Mouse (Mus musculus): ENCODE measurements around the gene Limch1.
A peak's percentile ranks its signal among the peaks of the same experiment; 100 is the strongest.

Gene Limch1

GRCm38 (mm10) chr5:66745390-66745995 lies at the start of gene Limch1:
Limch1 (plus strand) TSS chr5:66745827.
- peak; percentile 39 to 47 for DNase-seq (ENCODE audit: low spot score in 2 of 2)

DNA sequence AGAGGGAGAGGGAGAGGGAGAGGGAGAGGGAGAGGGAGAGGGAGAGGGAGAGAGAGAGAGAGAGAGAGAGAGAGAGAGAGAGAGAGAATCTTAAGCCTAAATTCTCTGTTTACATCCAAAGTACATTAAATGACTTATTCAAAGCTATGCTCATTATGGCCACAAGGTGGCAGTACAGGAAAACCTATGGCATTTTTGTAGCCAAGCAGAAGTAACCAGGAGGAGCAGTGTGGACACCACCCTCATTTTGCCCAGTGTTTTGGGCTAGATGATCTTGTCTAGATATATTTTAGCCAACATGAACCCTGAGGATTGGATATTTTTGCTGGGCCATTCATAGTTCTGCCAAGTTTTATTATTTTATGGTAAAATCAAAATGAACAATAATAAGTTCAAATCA lies 48.5 kb upstream of the Limch1 start:
- no peak for DNase-seq (ENCODE audit: low spot score in 2 of 2)

- DNase-seq (ENCODE audit: low spot score in 2 of 2) = no peak
These were observed 45.7 kb upstream of the Limch1 start for GRCm38 (mm10) chr5:66699911-66700310.

DNA sequence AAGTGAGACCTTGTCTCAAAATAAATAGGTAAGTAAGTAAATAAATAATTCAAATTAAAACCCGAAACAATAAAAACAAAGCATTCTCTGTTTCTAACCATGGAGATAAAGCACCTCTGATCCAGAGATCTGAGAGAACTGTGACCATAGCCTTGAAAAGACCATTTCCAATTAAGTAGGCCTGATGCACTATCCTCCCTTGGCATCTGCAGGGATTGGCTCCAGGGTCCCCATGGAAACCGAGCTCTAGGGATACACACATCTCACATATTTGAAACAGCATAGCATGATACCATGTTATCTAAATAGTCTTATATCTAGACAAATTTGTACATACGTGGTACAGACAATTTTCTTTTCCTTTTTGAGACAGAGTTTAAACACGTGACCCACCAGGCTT lies 43.7 kb upstream of the Limch1 start:
- no peak for DNase-seq (ENCODE audit: low spot score in 2 of 2)

- DNase-seq (ENCODE audit: low spot score in 2 of 2) = no peak
These were observed 42.2 kb upstream of the Limch1 start for GRCm38 (mm10) chr5:66703317-66704004.

DNA sequence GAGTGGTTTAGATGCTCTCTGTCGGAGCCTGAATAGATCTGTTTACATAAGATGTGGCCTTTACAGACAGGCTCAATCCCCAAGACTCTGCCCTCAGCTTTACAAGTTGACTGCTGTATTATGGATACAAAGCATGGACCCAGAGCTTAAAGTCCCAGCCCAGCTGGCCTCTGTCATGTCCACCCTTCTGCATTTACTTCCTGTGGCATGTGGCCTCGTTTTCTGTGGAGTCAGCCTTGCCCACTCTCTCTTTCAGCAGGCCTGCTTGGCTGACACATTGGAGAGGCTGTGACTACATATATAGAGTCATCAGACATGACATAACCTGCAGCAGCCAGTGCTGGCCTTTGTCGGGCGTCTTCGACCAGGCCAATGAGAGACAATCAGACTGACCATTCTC lies 37.8 kb upstream of the Limch1 start:
- DNase-seq (ENCODE audit: low spot score in 2 of 2) = no peak

- DNase-seq (ENCODE audit: low spot score in 2 of 2) = no peak
These were observed 35.1 kb upstream of the Limch1 start for GRCm38 (mm10) chr5:66710445-66711019.

DNA sequence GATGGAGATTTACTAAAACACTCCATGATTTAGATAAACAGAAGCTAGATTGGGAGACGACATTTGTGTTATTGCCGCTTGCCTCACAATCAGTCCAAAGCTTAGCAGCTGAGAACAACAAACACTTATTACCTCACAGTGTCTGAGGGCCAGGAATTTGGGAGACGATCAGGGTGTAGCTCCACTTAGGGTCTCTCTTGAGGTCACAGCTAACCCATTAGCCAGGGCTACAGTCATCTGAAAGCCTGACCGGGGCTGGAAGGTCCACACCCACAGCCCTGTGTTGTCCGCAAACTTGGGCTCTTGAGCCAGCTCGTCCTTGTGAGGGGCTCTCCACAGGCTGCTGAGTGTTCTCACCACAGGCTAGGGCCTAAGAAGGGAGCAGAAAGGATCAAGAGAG lies 32.8 kb upstream of the Limch1 start:
- DNase-seq (ENCODE audit: low spot score in 2 of 2) = no peak

- no peak for DNase-seq (ENCODE audit: low spot score in 2 of 2)
These were observed 30.1 kb upstream of the Limch1 start for GRCm38 (mm10) chr5:66715498-66715931.

DNA sequence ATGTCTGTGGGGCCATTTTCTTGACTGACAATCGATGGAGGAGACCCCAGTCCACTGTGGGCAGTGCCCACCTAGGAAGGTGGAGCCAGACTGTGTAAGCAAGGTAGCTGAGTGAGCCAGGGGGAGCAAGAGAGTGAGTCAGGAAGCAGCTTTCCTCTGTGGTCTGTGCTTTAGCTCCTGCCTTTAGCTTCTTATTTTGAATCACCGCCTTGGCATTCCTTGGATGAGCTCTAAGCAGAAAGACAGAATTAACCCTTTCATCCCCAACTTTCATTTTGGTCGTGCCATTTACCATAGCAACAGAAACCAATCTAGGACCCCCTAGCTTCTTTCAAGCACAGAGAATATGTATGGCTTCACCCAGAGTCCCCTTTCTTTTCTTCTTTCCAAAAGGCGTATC lies 27.7 kb upstream of the Limch1 start:
- DNase-seq (ENCODE audit: low spot score in 2 of 2) = no peak

GRCm38 (mm10) chr5:66718413-66718812 lies 27.2 kb upstream of the Limch1 start:
- DNase-seq (ENCODE audit: low spot score in 2 of 2) = no peak

DNA sequence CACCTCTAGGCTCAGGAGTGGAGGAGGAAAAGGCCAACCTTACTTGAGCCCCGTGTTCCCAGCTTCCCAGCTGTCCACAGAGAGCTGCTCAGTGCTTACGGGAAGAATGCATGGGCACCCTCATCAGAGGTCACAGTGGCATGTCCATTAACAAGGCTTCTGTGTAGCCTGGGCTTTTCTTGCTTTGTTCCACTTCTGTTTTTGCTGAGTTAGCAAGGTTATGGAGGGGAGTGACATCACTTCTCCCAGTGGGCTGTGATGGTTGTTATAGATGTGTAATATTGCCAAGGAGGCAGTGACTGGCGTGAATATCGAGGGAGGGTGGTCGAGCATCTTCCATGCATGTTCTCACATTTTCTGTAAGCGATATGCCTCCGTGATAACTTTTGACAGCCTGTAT lies 26.7 kb upstream of the Limch1 start:
- no peak for DNase-seq (ENCODE audit: low spot score in 2 of 2)

- no peak for DNase-seq (ENCODE audit: low spot score in 2 of 2)
These were observed 24.7 kb upstream of the Limch1 start for GRCm38 (mm10) chr5:66720921-66721320.

- no peak for DNase-seq (ENCODE audit: low spot score in 2 of 2)
These were observed 23.0 kb upstream of the Limch1 start for GRCm38 (mm10) chr5:66722586-66722985.

- DNase-seq (ENCODE audit: low spot score in 2 of 2) = no peak
These were observed 22.6 kb upstream of the Limch1 start for GRCm38 (mm10) chr5:66723037-66723436.

DNA sequence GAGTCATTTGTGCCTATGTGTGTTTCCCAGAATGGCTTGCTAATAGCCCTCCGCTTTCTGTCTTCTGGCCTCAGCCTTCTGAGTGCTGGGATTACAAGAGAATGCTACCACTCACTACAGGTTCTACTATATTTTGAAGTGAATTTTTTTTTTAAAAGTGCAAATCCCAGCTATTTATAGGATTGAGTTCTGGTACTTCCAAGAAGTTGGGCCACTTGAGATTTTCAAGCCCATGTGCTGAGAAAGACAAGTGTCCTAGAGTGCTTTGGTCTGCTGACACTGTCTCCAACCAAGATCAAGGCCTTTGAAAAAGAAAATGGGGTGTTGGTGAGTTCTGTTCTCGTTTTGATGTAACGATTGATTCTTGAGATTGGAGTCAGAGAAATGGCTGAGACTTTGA lies 22.0 kb upstream of the Limch1 start:
- no peak for DNase-seq (ENCODE audit: low spot score in 2 of 2)

DNA sequence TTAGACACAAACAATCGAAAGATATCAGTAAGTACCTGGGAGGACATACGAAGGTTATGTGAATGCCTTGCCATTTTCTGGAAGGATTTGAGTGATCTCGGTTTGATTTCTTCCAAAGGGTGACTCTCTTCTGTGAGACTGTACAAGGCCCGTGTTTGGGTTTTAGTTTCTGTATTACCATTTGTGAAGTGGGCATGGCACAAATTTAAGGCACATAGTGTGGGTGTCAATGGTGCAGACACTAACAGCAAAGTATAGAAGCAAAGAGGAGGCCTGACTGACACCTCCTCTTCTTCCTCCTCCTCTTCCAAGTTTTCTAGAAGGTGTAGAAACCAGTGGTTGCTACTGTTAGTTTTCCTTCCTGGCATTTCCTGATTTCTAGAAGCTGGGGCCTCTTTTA lies 16.3 kb upstream of the Limch1 start:
- no peak for DNase-seq (ENCODE audit: low spot score in 2 of 2)

DNA sequence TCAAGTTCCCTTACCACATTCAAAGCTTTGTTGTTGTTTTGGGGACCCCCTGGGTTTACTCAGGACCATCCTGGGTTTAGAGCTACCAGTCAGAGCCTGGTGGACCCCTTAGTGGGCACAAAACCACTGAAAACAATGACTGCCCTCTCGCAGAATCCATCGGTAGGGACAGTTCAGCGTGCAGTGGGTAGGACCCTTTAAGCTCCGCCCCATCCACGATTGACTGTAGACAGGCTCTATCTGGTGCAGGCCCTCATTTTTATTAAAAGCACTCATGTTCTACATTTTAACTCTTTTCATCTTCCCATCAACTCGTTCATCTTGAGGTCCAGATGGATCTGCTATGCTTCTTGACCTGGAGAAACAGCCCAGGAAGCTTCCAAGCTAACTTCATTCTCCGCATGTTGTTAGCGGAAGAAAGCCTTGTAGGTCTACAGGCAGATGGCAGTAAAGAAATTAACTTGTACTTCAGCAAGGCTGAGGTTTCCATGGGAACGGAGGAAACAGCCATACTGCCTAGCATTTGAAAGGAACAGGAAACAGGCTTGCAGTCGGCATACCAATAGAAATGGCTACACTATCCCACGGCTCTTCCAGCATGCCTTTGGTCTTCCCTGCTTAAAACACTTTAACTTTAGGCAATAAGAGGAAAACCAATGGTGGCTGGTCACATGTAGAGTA lies 14.9 kb upstream of the Limch1 start:
- peak; percentile 62 to 75 for DNase-seq (ENCODE audit: low spot score in 2 of 2)

- no peak for DNase-seq (ENCODE audit: low spot score in 2 of 2)
These were observed 14.3 kb upstream of the Limch1 start for GRCm38 (mm10) chr5:66731302-66731697.

GRCm38 (mm10) chr5:66733556-66733955 lies 12.1 kb upstream of the Limch1 start:
- no peak for DNase-seq (ENCODE audit: low spot score in 2 of 2)

DNA sequence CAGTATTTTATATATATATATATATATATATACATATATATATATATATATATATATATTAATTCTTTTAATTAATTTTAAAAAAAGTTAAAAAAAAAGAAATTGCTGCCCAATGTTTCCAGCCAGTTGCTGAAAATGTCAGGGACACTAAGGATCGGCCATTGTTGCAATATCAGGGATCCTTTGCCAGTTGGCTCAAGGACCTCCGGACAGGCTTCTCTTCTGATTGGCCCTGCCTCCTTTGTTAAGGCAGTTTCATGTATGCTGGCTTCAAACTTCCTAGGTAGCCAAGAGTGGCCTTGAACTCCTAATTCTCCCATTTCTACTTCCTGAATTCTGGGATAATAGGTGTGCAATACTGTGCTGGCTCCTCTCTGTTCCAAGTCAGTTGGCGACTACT lies 6.3 kb upstream of the Limch1 start:
- no peak for DNase-seq (ENCODE audit: low spot score in 2 of 2)

DNA sequence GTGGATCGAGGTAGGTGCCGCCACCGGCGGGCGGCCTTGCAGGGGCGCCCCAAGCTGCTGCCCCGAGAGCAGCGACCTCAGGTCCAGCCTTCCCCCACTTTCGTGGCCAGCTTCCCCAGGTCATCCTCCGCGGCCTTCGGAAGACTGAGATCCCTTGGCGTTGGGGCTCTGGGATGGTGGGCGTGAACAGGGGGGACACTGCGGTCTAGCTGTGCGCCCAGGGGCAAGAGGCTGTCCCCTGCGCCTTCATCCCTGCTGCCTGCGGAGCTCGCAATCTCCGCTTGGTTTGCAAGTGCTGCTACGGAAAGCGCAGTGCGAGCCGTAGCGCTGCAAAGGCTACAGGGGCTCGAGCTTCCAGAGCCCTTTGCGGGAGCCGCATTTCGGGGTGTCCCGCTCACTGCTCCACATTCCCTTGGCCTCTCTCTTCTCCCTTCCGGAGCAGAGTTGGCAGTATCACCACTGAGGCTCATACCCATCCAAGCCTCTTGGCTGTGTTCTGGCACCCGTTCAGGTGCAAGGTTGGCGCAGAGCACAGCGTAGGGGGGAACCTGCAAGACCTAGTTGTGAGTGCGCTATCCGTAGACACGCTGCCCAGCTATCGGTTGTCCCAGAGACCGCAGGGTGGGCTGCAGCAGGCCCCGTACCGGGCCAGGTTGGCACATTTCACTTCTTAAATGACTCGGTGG lies 512 bp downstream of the Limch1 start:
- peak; percentile 25 to 47 for DNase-seq (ENCODE audit: low spot score in 2 of 2)

Data from right cerebral cortex, postnatal 36 days (tissue).